Mouse (Mus musculus) left cerebral cortex, postnatal 25 days (tissue): Measurements from ENCODE around the gene Gm17324. TPM values are rescaled to one million over a fixed set of nuclear protein-coding genes. Genes with fewer than 3 reads are reported as not detected.
"Not testable (repeated sequence)": the region's sequence is repeated elsewhere in the genome, so short reads cannot be mapped to it uniquely, and the experiment has no call there.

Experiments used
- DNase-seq, 2 experiments: peaks; one replicate each; pipeline ENCODE4 v3.0.0; 2022; ENCODE audit warnings: low spot score in 2 of 2, mixed read lengths in 1 of 2
- intact Hi-C: fragments of 180-260 bp; cut with DNase I; formaldehyde crosslinking; loops from one replicate; pipeline ENCODE4 v1.15.1; 2025
- total RNA-seq, 2 experiments: library from RNA; stranded (reverse); gene quantifications; 2 replicates each; pipeline ENCODE4 v1.2.3; 2021

Gm17324 gene
- total RNA-seq: under 1 TPM; 0.66 to 0.73 TPM

DNA sequence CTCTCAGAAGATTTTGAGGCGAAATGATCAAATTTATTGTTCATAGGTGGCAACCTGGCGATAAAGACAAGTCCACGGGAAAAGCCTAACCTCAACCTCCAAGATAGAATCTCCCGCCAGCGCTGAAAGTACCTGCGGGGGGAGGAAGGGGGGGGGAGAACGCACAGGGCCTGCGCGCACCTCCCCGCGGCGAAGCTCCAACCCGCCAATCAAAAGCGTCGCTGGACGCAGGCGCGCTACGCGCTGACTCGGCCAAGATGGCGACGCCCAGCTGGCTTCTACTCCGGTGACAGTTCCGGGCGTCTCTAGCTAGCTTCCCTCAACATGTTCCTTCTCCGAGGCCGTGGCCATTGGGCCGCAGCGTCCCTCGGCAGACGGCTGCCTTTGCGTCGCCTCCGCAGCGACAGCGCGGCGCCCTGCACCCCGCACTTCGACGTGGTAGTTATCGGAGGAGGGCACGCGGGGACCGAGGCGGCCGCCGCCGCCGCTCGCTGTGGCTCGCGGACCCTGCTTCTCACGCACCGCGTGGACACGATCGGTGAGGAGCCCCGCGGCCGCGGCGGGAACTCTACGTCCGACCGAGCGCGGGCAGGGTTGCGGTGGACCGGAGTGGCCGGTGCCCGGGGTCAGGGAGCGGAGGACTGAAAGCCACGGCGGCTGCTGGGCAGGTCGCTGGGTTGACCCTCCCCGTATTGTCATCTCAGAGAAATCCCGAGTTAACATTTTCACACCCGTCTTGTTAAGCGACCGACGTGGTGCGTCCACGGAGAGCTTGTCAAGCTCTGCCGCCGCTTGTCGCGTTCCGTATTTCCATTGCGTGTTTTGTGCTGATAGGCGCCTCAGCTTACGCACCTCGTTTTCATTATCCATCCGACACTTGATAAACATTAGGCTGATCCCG, at the start of gene Gm17324, which contains the start of gene Mto1:
TSS of gene Gm17324 (minus strand) at position 814 of the 901 bp plus-strand sequence.
TSS of gene Mto1 (plus strand) at position 236 of the 901 bp plus-strand sequence.
- intact Hi-C loops: loop anchor here (2.0 to 5.0 kb wide), 2 partner anchors 33 to 91 kb away; partner anchors contain the start of gene Gsta2
- DNase-seq: peak; percentile 85 to 89

DNA sequence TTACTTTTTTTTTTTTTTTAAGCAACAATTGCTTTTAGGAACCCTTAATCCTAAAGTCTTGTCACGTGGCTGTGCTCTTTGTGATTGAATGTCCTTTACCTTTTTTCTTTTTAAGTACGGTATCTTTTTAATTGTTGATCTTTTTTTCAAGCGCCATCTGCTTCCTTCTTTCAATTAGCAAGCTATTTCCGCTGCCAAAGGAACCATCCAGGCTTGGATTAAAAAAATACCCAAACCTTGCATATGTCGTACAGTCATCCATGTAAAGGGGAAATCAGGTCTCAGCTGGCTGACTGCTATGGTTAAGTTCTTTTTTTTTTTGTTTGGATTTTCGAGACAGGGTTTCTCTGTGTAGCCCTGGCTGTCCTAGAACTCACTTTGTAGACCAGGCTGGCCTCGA, 44.6 kb upstream of the Gm17324 start:
- DNase-seq: no peak
- intact Hi-C loops: no loop called here

DNA sequence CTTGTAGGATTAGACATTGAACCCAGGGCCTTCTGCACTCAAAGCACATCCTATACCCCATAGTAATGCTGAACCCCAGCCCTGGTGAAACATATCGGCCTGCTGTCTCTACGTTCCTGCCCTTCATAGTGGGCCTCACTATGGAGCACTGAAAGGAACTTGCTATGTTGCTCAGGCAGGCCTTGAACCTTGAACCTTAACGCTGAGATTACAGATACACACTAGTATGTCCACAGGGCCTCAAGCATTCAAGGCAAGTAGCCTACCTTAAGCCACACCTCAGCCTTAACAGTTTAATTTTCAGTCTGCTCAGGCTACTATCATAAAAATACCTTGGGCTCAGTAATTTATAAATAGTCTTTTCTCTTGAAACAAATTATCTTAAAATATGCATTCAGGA, 43.7 kb upstream of the Gm17324 start:
- intact Hi-C loops: no loop called here
- no peak for DNase-seq

DNA sequence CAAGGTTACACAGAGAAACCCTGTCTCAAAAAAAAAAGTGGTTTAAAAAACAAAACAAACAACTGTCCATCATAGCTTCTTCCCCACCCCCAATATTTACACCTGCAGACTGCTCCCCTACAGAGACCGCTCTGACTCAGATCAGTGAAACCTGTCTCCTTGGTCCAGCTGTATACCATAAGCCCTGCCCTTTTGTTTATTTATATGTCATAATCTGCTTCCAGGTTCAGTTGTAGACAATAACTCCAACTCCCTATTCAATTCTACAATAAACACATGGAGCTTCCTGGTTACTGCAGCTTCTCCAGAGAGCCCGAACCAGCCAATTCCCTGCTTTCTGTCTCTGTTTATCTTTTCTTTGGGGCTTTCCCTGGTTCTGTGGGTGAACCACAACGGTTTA, 42.6 kb upstream of the Gm17324 start:
- intact Hi-C loops: no loop called here
- no peak for DNase-seq

DNA sequence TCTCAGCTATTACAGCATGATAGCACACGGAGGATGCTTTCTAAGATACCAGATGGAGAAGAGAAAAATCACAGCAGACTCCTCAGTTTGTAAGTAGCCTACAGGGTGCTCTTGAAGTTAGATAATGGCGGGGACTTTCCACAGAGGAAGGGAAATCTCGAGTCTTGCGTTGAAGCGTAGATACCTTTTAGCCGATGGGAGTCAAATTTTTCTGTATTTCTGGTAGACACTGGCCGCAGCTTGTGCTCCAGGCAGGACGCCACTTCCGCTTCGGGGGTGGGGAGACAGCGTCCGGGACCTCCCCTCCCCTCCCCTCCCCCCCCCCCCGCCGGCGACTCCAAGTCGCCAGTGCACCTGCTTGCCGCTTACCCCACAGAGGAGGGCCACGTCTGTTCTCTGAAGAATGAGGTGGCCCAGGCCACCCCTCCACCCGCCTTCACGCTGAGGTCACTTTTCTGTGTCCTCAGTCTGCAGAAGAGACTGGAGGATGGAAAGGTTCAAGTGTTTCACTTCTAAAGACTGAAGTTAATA, 40.4 kb upstream of the Gm17324 start, which contains the start of gene Eef1a1:
TSS of gene Eef1a1 (minus strand) at position 262 of the 531 bp plus-strand sequence.
- intact Hi-C loops: no loop called here
- DNase-seq: peak in 1 of 2 experiments; percentile 37

DNA sequence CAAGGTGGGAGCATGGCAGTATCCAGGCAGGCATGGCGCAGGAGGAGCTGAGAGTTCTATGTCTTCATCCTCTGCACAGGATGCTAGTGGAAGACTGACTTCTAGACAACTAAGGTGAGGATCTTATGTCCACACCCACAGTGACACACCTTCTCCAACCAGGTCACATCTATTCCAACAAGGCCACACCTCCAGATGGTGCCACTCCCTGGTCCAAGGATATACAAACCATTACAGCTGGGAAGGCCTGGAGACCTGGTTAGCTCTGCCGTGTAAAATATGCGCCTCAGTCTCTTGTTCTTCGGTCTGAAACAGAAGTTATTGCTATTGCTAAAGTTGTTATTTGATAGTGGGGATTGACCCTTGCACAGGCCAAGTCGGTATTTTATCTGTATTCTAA, 39.4 kb upstream of the Gm17324 start:
- intact Hi-C loops, DNase-seq: not testable (repeated sequence)

DNA sequence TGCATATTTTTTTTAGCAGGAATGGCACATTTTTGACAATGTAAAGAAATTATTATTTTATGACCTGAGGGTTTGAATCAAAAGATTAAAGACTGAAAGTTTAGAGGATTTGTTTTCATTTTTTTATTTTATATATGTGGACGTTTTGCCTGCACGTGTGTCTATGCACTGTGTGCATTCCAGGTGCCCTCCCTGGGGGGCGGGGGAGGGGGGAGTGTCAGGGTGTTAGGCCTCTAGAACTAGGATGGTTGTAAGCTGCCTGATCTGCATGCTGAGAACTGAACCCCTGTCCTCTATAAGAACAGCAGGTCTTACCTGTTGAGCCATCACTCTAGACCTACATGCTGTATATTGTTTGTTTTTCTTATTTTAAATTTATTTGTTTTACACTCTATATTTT, 36.1 kb upstream of the Gm17324 start:
- DNase-seq: no peak
- intact Hi-C loops: loop anchor here (5.0 kb wide), 1 partner anchor 63 kb away; no protein-coding TSS in a partner anchor

DNA sequence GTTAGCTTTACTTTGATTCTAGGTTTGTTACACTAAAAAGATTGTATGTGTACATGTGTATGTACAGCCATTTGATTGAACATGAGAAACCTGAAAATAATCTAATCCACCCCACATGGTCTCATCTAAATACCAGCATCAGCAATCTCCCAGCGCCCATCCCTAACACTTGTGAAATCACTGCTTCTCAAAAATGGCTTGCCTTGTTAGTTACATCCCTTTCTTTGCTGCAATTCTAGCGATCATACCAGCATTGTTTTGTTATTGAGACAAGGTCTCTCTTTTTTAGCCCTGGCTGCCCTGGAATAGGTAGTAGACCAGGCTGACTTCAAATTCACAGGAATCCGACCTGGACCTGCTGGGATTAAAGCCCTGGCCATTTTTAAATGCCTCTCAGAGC, 33.8 kb upstream of the Gm17324 start:
- intact Hi-C loops: loop anchor here (2.0 to 5.0 kb wide), 2 partner anchors 38 to 65 kb away; no protein-coding TSS in a partner anchor

DNA sequence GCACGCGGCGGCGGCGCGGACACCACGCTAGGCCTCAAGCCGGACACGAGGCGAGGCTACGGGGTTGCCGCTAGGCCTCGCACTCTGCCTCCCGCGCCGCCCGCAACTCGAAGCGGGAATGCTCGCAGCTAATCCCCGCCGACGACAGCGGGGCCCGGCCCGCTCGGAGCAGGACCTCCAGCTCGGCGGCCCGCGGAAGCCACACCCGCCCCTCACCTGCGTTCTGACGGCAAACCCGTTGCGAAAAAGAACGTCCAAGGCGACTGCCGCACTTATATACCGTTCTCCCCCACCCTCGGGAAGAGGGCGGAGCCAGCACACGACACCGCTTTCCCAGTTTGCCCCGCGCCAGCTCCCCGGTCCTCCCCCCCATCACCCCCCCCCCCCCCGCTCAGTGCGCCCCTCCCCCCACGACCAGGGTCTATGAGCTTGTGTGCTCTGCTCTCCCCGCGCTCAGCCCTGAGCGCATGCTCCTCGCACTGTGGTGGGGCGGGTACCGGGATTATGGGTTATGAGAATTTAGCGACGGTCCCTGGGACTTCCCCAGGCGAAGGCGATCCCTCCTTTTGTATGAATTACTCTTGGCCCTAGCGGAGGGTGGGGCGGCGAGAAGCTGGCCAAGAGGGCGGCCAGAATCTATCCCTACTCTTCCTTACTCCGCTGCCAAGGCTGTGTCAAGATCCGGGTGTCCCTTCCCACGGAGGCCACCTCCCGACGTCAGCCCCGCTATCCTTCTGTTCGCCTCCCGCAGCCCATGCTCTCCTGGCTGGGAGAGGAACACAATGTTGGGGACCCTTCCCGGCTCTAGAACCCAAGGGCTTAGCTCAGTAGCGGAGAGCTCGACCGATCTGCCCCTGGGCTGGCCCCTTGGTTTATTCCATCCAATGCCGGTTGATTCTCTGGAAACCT, 33.1 kb upstream of the Gm17324 start:
- intact Hi-C loops: loop anchor here (2.0 to 5.0 kb wide), 4 partner anchors 33 to 66 kb away; partner anchors contain the start of genes Gm17324 and Mto1
- DNase-seq: peak; percentile 92 to 98

More for the DNA sequence above, 33.8 kb upstream of the Gm17324 start:
- DNase-seq: no peak

DNA sequence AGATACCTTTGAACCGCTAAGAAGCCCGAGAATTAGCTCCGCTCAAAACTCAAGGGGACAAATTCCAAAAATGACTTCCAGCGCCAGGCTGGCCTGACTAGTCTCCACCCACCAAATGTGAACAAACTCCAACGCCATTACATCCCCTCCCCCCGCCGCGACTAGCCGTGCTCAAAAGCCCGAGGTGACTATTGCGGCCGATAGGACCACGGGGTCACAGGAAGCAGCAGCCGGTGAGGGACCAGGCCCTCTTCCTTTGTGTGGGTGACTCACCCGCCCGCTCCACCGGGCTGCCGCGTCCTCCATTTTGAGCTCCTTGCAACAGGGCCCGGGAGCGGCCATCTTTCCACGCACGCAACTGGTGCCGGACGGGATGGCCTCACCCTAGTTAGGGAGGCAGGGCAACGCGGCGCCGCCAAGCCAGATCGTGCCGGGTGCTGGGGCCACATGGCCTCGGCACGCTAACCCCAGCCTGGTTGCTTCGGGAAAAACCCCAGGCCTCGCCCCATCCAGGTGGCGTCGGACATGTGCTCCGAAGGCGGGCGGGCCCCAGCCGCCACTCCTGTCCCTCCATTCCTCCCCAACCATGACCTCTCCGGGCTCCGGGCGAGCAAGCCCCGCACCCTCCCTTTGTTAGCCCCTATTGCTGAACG, 32.2 kb upstream of the Gm17324 start:
- intact Hi-C loops: loop anchor here (2.0 to 5.0 kb wide), 3 partner anchors 32 to 66 kb away; partner anchors contain the start of genes Gm17324 and Mto1
- peak; percentile 76 to 77 for DNase-seq

DNA sequence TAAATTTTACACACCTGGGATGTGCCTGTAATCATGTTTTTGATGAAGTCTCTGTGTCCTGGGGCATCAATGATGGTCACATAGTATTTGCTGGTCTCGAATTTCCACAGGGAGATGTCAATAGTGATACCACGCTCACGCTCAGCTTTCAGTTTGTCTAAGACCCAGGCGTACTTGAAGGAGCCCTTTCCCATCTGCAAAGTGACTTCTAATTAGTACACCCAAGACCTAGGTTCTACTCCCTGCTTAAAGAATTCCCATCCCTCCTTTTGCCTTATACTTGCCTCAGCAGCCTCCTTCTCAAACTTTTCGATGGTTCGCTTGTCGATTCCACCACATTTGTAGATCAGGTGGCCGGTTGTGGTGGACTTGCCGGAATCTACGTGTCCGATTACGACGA, 31.6 kb upstream of the Gm17324 start:
- DNase-seq: not testable (repeated sequence)
- intact Hi-C loops: loop anchor here (2.0 to 5.0 kb wide), 3 partner anchors 31 to 67 kb away; partner anchors contain the start of genes Gm17324 and Mto1

DNA sequence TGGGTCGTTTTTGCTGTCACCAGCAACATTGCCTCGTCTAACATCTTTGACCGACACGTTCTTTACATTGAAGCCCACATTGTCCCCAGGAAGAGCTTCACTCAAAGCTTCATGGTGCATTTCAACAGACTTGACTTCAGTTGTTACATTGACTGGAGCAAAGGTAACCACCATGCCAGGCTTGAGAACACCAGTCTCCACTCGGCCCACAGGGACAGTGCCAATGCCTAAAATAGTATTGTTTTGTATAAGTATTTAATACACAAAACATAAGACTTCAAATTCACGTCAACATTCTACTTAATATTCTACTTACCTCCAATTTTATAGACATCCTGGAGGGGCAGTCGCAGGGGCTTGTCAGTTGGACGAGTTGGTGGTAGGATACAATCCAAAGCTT, 30.7 kb upstream of the Gm17324 start:
- DNase-seq, intact Hi-C loops: not testable (repeated sequence)

DNA sequence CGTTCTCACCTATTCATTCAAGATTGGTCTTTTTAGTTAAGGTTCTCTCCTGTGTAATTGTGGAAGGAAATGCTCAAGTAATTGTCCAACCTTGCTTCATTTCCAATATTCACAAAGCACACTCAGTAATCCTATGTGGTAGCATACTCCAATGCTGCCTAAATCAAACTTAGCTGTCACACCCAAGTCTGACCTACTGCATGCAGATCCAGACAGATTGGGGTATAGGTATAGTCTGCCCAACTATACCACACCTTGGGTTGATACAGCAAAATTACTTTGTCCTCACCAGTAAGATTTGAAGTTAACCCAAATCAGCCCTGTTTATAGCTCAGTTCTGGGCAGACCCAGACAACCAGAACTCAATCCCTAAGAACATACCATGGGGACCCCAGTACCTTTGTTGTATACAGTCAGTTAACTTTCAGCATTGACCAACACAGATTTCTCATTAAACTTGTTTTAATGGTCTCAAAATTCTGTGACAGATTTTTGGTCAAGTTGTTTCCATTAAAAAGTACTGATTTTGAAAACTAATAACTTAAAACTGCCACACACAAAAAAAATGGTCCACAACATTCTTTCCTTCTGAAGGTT, 29.5 kb upstream of the Gm17324 start:
- intact Hi-C loops, DNase-seq: not testable (repeated sequence)

DNA sequence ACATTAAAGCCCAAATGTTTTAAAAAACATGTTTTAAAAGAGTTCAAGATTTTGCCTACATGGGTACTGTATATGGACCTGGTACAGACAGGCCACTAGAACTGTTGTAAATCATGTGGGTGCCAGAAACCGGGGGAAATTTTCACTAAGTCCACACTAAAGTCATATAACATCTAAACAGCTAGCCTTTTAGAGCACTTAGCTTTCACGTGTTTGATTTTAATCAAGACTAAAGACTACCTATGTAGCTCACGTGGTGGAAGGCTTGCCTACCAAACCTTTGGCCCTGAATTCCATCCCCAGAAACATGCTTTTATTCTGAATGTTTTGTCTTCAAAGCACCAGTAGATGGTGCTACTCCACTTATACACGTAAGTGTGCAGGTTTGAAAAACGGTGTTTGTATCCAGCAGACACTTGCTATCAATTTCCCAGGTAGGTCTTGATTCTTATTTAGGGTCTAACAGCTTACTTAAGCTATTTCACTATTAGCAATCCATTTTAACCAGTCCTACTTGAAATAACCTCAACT, 28.5 kb upstream of the Gm17324 start:
- intact Hi-C loops: no loop called here
- DNase-seq: no peak

DNA sequence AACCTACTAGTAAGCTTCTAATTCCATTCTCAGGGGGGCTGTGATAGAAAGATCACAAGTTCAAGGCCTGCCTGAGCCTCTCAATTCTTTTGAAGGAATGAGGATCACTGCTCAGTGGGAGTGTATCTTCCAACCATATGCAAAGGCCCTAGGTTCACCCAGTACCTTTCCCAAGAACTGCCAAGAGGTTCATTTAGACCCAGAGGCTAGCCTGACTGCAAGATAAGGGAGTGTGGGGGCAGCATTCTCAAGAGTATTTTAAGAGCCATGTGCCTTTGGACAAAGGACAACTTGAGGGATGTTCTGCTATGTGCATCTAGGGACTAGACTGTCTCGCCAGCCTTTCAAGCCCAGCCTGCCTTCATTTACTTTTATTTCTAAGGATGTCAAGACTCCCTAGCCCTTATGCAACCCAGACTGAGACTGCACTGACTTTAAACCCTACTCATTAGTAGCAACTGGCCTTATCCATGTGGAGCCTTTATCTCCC, 28.0 kb upstream of the Gm17324 start:
- intact Hi-C loops: no loop called here
- no peak for DNase-seq

DNA sequence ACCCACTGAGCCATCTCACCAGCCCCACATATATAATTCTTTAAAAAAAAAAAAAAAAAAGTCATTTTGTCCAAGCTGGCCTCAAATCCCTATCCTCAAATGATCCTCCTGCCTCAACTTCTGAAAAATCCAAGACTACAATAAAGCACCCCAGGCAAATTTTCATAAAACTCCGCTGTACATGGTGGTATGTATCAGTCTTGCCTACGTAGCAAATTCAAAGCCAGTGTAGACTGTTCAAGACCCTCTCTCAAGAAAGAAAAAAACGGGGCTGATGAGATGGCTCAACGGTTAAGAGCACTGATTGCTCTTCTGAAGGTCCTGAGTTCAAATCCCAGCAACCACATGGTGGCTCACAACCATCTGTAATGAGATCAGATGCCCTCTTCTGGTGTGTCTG, 27.3 kb upstream of the Gm17324 start:
- no peak for DNase-seq
- intact Hi-C loops: no loop called here

DNA sequence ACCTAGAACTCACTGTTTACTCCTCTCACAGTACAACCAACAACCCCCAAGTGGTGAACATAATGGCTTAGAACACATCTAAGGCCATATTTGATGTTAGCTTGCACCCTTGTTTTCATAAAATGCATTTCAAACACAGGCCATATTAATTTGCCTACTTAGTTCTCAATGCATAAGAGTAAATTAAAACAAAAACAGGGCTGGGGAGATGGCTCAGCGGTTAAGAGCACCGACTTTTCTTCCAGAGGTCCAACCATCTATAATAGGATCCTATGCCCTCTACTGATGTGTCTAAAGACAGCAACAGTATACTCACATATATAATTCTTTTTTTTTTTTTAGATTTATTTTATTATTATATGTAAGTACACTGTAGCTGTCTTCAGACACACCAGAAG, 26.8 kb upstream of the Gm17324 start:
- no peak for DNase-seq
- intact Hi-C loops: no loop called here

DNA sequence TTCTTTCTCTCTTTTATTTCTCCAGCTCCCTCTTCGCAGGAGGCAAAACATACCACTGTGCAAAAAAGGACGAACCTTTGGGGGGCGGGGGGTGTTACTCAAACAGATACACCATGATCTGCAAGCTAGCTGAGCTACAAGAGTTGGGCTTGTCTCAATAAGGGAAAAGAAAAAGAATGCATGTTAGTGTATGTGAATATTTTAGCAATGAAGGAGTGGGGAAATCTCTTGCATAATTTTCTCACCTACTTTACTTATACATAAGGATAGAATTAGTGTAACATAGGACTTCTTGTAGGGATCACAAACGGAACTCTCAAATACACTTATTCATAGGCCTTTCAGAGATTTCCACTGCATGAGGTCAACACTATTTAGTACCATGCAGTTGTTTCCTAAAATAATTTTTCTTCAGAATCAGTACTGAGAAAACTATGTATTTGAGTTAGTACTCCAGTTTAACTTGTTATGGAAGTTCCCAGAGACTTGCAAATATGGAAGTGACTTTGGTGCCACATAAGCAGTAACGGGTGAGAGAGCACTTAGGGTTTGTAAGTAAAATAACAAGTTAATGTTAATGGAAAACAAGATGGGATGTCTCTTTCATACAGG, 26.3 kb upstream of the Gm17324 start:
- DNase-seq: no peak
- intact Hi-C loops: no loop called here
